Mouse (Mus musculus) cerebellum, adult 11-12 months (tissue): ENCODE data around the gene Olfr718-ps1.
"Not testable (repeated sequence)": the region's sequence is repeated elsewhere in the genome, so short reads cannot be mapped to it uniquely, and the experiment has no call there.

ENCODE experiments used
- DNase-seq: peaks from one replicate; pipeline ENCODE4 v3.0.0; 2022

Gene Olfr718-ps1

DNA sequence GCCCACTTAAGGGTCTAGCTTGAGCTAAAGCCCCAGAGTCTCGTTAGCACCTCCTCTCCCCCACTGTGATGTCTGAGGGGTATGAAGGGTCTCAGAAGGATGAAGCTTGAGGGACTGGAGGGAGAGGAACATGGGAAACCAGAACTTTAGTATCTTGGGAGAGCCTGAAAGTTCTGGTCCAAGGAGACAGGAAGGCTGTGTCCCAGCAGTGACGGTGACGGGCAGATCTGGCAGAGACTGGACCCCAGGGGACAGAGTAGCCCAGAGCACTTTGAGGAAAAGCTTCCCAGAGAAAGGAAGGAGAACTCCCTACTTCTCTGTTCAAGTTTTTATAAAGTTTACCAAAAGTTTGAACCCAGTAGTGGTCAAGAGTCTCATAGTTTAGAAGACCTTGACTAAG lies at the start of gene Olfr718-ps1:
Gene Olfr718-ps1 (minus strand): TSS at position 101 of the 400 bp plus-strand sequence.
- DNase-seq, result no peak

DNA sequence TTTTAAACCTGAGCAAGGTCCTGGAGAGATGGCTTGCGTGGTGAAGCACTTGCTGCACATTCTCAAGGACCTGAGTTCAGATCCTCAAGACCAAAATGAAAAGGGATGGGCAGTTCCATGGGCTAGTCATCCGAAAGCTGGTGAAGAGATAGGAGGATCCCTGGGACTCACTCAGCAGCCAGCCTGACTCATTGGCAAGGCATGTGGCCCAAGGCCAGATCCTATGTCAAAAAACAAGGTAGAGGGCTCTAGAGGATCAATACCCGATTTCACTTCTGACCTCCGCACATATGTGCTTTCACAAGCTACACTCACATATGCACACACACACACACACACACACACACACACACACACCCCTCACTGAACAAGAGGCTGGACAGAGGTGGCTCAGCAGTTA lies 49.1 kb upstream of the Olfr718-ps1 start:
- DNase-seq, result no peak

DNA sequence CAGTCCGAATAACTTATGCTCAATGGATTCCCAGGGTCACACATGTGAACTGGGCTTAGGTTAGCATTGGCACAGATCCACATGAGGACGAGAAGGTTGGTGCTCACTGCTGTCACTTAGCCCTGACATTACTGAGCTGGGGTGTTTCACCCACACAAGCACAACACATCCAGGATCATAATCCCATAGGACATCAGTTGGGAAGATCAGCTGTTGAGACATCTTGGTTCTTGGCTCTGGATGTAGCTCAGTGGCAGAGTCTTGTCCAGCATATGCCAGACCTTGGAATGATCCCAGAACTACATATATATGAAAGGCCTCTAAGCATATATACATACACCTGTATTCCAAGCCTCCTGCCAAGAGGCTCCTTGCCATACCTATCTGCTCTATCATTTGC lies 47.8 kb upstream of the Olfr718-ps1 start:
- no peak for DNase-seq

DNA sequence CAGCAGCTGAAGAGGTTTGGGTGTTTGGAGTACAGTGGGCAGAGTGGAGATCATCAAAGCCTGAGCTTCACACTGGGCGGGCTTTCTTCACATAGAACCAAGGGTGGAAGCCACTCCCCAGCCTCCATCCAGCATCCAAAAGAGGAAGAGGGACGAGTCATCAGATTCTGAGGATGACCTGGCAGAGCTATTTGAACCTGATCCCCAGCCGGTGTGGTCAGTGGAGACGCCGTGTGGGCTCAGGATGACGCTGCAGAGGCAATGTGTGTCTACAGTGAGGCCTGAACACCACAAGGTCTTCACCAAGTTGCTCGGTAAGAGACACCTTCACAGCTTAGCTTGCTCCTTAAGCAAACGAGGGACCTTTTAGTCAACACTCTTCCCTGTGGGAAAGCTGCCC lies 47.4 kb upstream of the Olfr718-ps1 start:
- not testable (repeated sequence) for DNase-seq

DNA sequence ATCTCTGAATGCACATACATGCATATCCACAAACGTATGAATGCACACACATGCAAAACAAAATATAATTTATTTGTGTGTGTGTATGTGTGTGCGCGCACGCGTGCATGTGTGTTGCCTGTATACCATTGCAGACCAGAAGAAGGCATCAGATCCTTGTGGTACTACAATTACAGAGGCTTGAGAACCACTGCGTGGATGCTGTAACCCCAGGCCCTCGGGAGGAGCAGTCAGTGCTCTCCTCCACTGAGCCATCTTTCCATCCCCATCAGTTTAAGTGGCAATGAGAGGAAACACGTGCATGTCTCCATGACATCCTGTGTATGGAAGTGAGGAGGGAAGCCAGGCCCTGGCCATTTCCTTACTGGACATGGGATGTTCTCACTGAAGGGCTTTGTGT lies 45.4 kb upstream of the Olfr718-ps1 start:
- no peak for DNase-seq

DNA sequence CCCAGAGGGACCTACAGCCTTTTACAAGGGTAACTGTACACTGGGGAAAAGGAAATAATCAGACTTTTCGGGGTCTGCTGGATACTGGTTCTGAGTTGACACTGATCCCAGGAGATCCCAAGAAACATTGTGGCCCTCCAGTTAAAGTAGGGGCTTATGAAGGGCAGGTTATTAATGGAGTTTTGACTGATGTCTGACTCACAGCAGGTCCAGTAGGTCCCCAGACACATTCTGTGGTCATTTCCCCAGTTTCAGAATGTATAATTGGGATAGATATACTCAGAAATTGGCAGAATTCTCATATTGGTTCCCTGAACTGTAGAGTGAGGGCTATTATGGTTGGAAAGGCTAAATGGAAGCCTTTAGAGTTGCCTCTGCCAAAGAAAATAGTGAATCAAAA lies 40.6 kb upstream of the Olfr718-ps1 start:
- DNase-seq, result not testable (repeated sequence)

DNA sequence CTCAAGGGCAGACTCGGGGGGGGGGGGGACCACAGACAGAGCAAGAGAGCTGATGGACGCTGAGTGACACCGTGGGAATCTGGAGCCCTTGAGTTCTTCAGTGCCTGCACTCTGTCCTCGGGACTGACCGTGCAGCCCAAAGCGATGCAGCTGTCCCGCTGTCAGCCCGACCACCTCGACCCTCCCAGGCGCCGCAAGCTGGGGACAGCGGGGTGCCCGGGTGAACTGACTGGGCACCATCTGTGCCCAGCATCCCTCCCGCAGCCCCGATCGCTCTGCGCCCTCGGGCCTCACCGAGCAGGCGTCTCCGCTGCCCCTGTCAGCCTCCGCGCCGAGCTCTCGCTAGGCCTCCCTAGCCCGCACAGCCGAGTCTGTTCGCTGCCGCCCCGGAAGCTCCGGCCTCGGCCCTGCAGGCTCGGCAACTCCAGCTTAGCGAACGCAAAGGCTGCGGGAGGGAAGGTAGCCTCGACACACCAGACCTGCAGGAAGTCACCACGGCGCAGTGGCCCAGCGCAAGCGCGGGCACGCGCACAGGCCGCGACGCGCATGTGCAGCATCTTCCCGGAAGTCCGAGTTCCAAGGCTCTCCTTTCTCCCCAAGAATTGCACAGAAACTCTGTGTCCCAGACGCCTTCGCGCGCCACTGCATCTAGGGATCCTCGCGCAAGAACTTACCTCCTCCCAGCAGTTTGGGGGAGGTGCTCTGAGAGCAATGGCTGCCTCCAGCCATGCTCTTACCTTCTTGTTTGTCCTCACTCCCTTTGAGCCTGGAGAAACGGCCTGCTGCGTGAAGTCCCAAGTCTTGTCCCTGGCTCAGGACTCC lies 33.1 kb upstream of the Olfr718-ps1 start, which contains the start of the genes Rbak and Spdye4b:
Gene Rbak (minus strand): TSS at position 521 of the 822 bp plus-strand sequence.
Gene Spdye4b (plus strand): TSS at position 763 of the 822 bp plus-strand sequence.
- peak; percentile 95 for DNase-seq

DNA sequence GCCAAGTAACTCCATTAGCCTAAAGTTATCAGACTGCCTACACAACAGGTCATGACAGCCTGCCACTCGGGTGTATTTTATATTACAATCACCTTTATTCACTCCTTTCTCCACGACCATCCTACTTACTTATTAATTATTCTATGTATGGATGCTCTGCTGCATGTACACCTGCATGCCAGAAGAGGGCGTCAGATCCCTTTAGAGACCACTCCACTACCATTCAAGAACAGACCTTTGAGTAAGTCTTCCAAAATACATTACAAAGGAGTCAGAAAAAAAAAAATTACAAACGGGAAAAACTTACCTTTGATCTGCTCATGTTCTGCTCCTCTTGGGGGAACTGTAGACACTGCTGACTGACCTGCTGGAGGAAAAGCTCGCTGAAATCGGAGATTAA lies 31.8 kb upstream of the Olfr718-ps1 start:
- DNase-seq, result no peak

DNA sequence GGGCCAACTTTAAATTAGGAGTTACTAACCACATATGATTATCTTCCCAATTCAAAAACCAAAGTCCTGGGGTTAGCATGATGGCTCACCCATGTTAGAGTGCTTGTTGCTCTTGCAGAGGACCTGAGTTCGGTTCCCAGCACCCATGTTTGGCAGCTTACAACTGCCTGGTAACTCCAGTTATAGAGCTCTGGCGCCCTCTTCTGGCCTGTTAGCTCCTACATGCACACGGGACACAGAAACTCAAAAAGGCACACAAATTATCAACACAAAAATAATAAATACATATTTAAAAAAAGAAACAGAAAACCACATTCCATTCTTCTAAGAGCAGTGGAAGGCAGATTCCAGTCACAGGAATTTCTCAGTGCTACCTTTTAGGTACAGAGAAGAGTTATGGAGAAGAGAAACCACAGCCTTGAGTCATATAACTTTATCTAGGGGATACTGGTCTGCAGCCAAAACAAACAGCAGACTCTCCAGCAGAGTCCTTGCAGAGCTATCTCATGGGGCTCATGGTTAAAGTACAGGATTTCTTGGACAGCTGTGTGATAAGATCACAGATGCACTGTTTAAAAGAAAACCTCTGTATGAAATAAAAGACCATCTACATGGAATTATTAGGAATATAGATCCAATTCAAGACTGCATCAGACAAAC lies 30.3 kb upstream of the Olfr718-ps1 start:
- DNase-seq, result no peak

DNA sequence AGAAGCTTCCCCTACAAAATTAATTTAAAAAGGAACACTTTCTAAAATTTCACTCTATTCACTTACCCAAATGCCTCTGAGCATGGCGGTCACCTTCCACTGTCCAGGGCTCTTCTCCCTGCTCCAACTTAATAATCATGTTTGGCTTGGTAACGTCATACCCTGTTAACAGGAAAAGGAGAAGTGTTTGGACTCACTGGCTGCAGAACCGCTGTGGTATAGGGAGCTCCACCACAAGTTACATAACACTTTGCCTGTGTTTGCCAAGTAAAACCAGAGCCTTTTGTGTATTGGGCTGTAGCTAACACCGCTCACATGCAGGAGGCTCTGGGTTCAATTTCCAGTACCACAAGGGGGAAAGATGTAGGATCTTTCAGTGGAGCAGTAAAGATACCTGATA lies 28.6 kb upstream of the Olfr718-ps1 start:
- DNase-seq, result no peak

DNA sequence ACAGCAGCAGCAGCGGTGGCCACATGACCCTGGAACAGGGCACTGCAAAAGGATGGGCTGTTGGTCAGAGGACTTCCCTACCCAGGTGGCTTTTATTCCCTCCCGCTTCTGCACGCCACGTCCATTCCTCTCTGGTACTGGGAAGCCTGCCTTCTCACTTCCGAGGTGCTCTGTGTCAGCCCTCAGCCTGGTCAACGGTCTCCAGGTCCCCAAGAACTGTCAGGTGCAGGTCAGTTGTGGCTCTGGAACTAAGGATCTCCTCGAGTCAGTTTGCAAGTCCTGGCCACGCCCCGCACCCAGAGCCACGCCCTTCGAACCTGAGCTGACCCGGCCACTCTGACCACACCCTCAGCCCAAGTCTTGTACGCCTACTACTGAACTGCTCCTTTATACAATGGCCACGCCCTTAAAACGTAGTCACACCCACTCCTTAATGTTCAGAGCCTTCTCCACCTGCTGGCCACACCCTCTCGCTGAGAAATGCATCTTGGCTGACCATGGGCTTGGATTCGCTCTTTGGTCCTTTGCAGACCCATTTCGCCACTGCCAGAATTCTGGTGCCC lies 18.2 kb upstream of the Olfr718-ps1 start:
- DNase-seq, result no peak

DNA sequence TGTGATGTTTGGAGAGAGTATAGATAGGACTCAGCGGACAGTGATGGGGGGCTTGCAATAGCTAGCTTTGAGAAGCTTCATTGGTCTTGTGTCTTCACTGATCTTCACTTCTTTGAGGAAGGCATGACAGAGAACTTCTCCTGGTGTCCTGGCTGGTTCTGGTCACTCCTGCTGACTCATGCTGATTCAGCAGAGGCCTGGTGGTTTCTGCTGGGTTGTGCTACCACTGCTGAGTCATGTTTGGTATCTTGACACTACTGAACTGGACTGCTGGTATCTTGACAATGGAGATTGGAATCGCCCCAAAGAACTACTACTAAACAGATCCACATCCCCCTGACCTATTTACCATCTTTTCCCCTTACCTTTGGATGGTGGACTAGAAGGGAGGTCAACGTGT lies 8.2 kb upstream of the Olfr718-ps1 start:
- DNase-seq, result no peak

DNA sequence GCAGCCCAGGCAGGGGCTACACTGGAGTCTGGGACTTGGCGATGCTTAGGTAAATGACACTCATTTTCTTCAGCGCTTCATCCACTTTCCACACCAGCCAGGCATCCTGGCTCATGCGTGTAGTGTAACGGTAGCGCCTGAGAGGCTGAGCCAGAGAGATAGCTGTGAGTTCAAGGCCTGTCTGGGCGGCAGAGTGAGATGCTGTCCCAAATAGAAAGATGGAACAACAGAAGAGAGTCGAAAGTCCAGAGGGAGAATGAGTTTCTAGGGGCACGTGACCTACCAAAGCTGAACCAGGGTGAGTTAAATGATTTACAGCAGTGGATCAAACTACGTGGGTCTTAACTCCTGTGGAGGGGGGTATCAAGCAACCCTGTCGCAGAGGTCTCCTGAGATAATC lies 6.4 kb upstream of the Olfr718-ps1 start:
- no peak for DNase-seq

DNA sequence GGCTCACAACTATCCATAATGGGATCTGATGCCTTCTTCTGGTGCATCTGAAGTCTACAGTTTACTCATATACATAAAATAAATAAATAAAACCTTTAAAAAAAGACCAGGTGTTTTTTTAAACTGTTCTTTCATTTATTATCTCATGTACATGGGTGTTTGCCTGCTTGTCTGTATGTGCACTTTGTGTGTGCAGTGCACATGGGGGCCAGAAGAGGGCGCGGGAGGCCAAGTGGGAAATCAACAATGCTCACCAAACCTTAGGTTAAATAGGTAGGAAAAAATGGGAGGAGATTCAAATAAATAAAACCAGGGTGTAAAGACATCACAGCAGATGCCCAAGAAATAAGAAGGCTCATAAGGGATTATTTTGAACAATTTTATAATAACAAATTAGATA lies 2.7 kb upstream of the Olfr718-ps1 start:
- DNase-seq, result no peak

DNA sequence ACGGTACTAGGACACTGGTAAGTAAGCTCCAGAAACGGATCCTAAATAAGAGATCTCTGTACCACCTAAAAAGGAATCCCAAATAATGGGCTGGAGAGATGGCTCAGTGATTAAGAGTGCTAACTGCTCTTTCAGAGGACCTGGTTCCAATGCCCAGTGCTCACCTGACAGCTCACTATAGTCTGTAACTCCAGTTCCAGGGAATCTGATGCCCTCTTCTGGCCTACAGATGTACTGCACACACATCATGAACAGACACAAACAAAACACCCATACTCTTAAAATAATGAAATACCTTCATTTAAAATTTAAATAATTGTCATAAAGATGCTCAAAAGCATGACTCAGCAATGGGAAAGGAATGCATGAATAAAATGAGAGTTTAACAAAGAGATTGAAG lies 2.2 kb upstream of the Olfr718-ps1 start:
- no peak for DNase-seq

DNA sequence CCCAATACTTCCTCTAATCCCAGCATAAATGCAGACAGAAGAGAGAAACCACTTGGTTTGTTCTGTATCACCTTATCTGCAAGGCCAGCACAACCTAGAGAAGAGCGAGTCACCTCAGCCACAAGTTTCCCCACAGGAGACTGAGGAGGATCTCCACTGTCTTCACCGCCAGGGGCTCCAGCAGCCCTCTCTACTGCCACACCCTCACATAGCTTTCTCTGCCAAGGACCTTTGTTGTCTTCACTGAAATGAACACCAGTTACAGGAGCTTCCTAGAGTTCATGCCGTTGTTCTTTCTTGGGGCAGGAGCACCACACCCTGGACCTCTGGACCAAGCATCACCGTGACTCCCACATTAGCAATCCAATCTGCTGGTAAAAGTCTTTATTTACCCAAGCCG lies 1.3 kb upstream of the Olfr718-ps1 start:
- no peak for DNase-seq

DNA sequence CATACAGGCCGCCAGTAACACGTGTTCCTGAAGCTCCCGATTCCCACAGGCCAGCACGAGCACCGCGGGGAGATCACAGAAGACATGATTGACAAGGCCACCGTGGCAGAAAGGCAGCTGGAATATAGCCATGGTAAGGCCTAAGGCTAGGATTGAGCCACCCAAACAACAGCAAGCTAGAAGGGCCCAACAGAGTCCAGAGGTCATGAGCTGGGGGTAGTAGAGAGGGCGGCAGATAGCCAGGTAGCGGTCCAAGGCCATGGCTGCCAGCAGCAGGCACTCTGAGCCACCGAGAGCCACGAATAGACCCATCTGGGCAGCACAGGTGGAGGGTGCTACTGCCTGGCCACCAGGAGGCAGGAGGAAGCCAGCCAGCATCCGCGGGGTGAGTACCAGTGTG lies 9.8 kb downstream of the Olfr718-ps1 start:
- DNase-seq, result no peak

DNA sequence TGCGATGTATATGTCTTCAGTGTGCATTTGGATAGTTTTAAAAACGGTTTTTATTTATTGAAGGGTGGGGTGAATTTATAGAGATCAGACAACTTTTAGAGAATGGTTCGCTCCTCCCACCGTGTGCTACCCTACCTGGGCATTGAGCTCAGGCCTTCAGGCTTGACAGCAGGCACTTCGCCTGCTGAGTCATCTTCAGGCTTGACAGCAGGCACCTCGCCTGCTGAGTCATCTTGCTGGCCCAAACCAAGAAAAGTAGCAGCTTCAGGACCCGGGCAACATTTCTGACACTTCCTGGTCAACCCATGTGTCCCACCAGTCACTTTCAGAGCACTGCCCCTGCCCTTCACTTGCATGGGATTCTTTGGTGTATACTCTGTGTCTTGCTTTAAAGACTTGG lies 12.3 kb downstream of the Olfr718-ps1 start:
- no peak for DNase-seq

DNA sequence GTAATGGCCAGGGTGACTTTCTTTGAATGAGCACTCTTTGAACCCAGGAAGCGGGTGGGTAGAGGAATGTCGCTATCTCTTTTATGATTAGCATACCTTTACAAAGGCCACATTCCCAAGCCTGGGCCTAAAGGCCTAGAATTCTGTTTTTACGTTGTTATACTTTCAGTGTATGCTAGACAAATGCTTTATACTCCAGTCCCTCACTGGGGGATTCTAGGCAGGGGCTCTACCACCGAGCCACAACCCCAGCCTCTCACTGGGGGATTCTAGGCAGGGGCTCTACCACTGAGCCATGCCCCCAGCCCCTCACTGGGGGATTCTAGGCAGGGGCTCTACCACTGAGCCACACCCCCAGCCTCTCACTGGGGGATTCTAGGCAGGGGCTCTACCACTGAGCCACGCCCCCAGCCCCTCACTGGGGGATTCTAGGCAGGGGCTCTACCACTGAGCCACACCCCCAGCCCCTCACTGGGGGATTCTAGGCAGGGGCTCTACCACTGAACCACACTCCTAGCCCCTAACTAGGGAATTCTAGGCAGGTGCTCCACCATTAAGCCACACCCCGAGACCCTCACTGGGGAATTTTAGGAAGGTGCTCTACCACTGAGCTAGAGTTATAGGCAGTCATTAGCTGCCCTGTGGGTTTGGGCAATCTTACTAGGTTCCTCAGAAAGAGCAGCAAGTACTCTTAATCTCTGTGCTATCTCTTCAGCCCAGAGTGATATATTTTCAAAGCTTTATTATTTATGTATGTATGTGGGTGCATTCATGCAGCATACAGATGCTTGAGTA lies 13.0 kb downstream of the Olfr718-ps1 start:
- DNase-seq, result not testable (repeated sequence)

DNA sequence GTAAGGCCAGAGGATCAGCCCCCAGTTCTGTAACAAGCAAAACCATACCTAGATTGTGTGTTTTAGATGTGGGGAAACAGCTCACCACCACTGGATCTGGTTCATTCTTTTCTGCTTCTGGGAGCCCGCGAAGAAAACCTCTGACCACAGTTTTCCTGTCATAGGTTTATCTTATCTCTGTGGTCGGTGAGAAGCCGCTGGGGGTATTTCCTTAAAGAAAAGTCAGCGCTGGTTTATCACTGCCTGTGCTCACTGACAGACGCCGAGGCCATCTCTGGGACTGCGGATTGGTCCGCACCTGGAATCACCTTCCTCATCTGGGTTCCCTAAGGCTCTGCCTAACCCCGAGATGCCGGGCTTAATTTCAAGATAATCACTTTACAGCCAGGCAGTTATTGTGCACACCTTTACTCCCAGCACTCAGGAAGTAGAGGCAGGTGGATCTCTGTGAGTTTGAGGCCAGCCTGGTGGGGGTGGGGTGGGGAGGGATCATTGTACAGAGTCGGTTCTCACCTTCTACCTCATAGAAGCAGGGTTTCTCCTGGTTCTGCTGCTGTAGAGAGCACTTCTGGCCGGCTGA lies 14.4 kb downstream of the Olfr718-ps1 start:
- no peak for DNase-seq

DNA sequence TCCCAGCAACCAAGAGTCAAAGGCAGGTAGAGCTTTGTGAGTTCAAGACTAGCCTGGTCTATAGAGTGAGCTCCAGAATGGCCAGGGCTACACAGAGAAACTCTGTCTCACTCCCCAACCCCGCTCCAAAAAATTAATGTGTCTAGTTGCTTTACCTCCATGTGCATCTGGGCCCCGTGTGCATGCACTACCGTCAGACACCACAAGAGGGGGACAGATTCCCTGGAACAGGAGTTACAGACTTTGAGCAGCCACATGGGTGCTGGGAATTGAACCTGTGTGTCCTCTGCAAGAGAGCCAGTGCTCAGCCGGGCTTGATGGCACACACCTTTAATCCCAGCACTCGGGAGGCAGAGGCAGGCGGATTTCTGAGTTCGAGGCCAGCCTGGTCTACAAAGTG lies 17.0 kb downstream of the Olfr718-ps1 start:
- no peak for DNase-seq

DNA sequence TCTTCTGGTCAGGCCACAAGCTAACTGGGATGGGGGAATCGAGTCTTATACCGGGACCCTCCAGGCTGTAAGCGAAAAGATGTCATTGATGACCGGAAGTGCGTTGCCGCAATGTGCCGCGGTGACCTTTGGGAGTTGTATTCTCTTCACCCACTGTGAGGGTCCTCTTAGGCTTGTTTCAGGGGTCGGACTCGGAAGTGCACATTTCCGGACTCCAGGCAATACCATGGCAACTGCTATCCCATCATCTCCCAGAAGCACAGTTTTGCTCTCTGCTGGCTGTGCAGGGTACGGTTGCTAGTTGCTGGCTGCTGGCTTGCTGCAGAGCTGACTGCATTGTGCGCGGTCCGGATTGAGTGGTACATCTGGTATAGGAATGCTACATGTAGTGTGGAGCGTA lies 18.3 kb downstream of the Olfr718-ps1 start:
- DNase-seq, result no peak

DNA sequence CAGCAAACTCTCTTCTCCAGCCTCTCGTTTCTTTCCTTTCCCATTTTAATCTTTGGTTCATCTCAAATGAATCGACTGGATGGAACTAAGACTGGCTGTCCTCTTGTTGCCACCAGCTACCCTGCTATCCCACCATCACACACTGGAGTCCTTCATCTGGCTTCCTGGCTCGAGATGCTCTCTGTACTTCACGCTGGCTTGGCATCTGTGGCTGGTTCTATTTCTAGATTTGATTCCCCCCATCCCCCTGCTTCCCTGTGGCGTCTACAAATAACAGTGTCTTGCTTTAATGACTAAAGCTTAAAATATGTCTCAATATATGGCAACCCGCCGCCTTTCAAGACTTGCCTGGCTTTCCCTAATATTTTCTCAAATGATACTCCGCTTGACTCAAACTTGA lies 19.5 kb downstream of the Olfr718-ps1 start:
- DNase-seq, result peak; percentile 80
